Mouse (Mus musculus) liver, adult 2 months (tissue): ENCODE measurements around the gene Plekhg5.

Source experiments
- CTCF ChIP-seq: fragments of 200-500 bp; IDR thresholded peaks from 2 replicates; pipeline ENCODE4 v1.5.1; 2011; ENCODE audit warnings: low read depth, low read length, control low read depth
- POLR2A ChIP-seq: fragments of 200-500 bp; IDR thresholded peaks from 2 replicates; pipeline ENCODE4 v1.6.1; 2011; ENCODE audit warnings: low read length, control low read depth; ENCODE audit not compliant: insufficient read depth; ENCODE audit errors: extremely low read depth

DNA sequence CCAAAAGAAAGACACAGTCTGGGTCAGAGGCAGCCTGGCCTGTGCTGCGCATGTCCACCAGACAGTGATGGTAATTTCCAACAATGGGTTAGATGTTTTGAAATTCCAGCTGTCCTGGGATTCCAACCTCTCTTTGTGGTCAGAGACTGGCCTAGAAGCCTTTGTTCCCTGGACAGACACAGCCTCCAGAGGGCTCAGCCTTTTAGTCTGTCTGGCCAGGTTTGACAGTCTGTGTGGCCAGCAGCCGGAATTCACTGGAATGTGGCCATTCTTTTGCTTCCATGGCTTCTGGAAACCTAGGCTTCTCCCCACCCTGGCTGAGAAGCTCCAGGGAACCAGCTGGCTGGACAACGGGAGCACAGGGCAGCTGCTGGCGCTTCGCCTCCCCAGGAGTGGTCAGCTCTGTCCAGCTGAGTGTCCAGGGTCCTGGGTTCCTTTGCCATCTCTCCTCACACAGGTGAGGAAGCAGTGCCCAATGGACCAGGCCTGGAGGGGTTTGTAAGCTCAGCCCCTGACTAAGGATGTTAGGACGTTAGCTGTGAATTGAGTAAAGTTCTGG, 4.1 kb upstream of the Plekhg5 start:
- TF ChIP-seq CTCF (no peak), POLR2A (no peak)
